Mouse (Mus musculus): ENCODE measurements around the gene Tnni3k.

- TF ChIP-seq CTCF (IDR thresholded peaks at IDR 0.05; ENCODE audit: control insufficient read depth, insufficient read depth, insufficient replicate concordance, low read depth, low read length) (no peak), POLR2A (IDR thresholded peaks at IDR 0.05; ENCODE audit: control insufficient read depth, low read depth, low read length) (no peak)
These were observed 139.6 kb downstream of the Tnni3k start for GRCm38 (mm10) chr3:154915566-154915965.
